Mouse (Mus musculus): ENCODE measurements around the gene Cdh4. TPM values are rescaled to one million over a fixed set of nuclear protein-coding genes. Genes with fewer than 3 reads are reported as not detected.

Cdh4 gene
- polyA plus RNA-seq, 1 experiment: not detected

DNA sequence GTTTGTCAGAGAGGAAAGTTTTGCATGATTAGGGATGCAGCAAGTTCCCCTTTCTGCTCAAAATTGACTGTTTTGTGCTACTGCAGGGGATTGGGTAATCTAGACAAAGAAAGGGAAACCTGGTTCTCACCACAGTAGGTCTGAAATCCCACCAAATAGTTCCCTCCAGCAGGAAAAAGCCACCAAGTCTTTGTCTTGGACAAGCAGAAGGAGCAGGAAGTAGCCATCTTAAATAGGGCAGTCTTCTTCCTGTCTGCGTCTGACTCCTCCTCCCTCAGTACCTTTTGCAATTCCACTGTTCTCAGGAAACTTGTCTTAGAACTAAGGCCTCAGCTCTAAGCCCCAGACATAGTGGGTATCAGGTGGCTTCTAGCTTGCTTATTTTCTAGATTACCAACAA is 360.2 kb downstream of the Cdh4 start:
- no peak for TF ChIP-seq GATA1 (IDR thresholded peaks at IDR 0.05; ENCODE audit: borderline replicate concordance, low read length)
- TF ChIP-seq FLI1 (IDR thresholded peaks at IDR 0.05; ENCODE audit: low read length): no peak
- no peaks in the 10 kb centered on the region for H3K27me3 ChIP-seq (replicated peaks)
- no peaks in the 10 kb centered on the region for H3K36me3 ChIP-seq (replicated peaks; ENCODE audit: low read length)
- H3K4me1 ChIP-seq: no peaks in the 10 kb centered on the region; the same call in 1 of the 2 replicates
- H3K4me3 ChIP-seq (replicated peaks): no peak overlapping the region
- H3K9me3 ChIP-seq: no peaks in the 10 kb centered on the region

DNA sequence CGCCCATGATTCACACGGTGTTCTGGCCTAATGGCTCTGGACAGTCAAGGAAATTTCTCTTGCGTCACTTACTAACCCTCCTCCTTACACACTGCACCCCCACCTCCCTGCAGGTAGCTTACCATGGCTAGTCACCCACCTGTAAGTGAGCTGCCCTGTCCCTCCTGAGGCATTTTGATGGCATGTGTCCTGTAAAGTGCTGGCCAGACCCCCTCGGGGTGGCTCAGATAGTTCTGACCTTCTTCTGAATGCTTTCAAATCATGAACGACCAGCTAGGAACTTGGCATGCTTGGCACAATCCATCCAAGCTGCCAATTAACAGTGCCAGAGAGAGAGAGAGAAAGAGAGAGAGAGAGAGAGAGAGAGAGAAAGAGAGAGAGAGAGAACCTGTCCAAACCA is 368.9 kb downstream of the Cdh4 start:
- no peaks in the 10 kb centered on the region for H3K36me3 ChIP-seq (replicated peaks; ENCODE audit: low read length)
- H3K4me3 ChIP-seq (replicated peaks): no peak overlapping the region
- 0 out of 2 replicates have a peak, but pooled peaks cover 2% of the 10 kb centered on the region for H3K9me3 ChIP-seq
- H3K27me3 ChIP-seq (replicated peaks): peaks cover 16% of the 10 kb centered on the region
- H3K4me1 ChIP-seq: no peaks in the 10 kb centered on the region
- TF ChIP-seq GATA1 (IDR thresholded peaks at IDR 0.05; ENCODE audit: borderline replicate concordance, low read length): no peak
- no peak for TF ChIP-seq FLI1 (IDR thresholded peaks at IDR 0.05; ENCODE audit: low read length)

DNA sequence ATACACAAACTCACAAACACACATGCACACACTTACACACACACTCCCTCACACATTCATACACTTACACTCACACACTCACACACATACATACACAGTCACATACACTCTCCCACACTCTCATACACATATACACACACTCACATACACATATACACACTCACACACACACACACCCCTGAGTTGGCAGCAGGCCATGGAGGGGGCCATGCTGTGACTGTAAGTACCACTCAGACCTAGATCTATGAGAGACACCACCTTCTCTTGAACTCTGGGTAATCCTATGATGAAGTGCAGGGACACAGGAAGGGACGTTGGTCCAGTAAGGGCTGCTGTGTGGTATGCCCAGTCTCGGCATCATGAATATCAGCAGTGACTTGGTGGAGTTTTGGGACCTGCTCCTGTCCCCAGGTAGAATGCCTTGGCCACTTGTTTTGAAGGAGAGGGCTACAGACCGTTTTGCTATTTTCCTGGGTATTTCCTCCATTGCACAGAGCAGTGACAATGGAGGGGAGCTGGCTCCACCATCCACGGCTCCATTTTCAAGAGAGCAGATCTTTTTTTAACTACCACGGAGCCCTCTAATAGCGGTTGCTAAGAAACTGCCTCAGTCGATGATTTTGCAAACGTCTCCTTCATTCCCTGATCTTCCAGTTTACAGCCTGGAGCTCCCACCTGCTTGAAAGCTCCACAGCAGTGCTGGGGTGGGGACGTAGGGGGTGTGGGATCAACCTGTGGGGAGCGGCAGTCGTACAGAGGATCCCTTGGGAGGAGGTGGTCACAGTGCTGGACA is 371.0 kb downstream of the Cdh4 start:
- Histone ChIP-seq H3K9me3 (0 out of 2 replicates have a peak, but pooled peaks cover 2% of the 10 kb centered on the region), H3K4me3 (replicated peaks) (no peak overlapping the region), H3K4me1 (no peaks in the 10 kb centered on the region), H3K27me3 (replicated peaks) (peaks cover 23% of the 10 kb centered on the region), H3K36me3 (replicated peaks; ENCODE audit: low read length) (no peaks in the 10 kb centered on the region)
- TF ChIP-seq GATA1 (IDR thresholded peaks at IDR 0.05; ENCODE audit: borderline replicate concordance, low read length) (no peak), FLI1 (IDR thresholded peaks at IDR 0.05; ENCODE audit: low read length) (no peak)

DNA sequence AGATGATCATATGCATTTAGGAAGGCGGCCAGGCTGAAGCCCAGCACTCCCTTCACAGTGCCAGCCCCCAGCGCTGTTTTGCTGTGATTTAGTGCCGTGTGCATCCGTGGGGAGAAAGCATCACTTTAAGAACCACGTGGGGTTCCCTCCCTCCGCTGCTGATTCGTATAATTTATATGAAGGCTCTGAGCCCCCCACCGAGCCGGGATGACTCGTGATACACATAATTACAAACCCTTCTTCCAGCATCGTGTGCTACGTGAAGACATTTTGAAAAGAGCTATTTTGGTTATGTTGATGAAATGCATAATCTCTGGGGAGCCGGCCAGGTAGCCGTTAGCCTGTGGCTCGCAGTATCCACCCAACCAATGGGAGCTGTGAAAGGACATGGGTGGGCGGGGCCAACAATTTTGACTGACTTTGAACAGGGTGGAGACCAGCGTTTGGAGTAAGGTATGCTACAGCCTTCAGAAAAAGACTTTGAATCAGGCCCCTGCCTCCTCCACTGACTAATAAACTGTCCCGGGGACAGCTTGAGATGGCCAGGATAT is 382.6 kb downstream of the Cdh4 start:
- no peaks in the 10 kb centered on the region for H3K9me3 ChIP-seq
- no peak overlapping the region for H3K4me3 ChIP-seq (replicated peaks)
- no peaks in the 10 kb centered on the region for H3K4me1 ChIP-seq
- peaks cover 36% of the 10 kb centered on the region for H3K27me3 ChIP-seq (replicated peaks)
- H3K36me3 ChIP-seq (replicated peaks; ENCODE audit: low read length): no peaks in the 10 kb centered on the region
- TF ChIP-seq GATA1 (IDR thresholded peaks at IDR 0.05; ENCODE audit: borderline replicate concordance, low read length): no peak
- TF ChIP-seq FLI1 (IDR thresholded peaks at IDR 0.05; ENCODE audit: low read length): no peak

DNA sequence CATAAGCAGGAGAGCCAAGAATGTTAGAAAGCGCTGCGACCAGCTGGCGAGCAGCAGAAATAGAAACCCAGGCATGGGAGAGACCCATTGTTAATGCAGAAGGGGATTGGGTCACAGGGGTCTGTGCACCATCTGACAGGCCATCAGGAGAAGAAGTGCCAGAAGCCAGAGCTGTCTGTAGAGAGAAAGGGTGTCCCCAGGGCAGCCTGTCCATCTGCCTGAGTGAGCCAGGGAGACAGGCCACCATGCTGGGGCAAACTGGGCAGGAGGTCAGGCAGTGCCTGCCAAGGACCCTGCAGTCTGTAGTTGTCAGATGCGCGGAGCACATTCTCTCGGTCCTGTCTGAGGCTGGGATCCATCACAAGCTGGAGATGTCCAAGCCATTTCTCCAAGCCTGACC is 386.7 kb downstream of the Cdh4 start:
- peaks cover 4% of the 10 kb centered on the region; the same call in 1 of the 2 replicates for H3K4me1 ChIP-seq
- H3K9me3 ChIP-seq: no peaks in the 10 kb centered on the region
- H3K4me3 ChIP-seq (replicated peaks): no peak overlapping the region
- H3K27me3 ChIP-seq (replicated peaks): peaks cover 29% of the 10 kb centered on the region
- TF ChIP-seq FLI1 (IDR thresholded peaks at IDR 0.05; ENCODE audit: low read length): no peak
- no peak for TF ChIP-seq GATA1 (IDR thresholded peaks at IDR 0.05; ENCODE audit: borderline replicate concordance, low read length)
- H3K36me3 ChIP-seq (replicated peaks; ENCODE audit: low read length): no peaks in the 10 kb centered on the region

DNA sequence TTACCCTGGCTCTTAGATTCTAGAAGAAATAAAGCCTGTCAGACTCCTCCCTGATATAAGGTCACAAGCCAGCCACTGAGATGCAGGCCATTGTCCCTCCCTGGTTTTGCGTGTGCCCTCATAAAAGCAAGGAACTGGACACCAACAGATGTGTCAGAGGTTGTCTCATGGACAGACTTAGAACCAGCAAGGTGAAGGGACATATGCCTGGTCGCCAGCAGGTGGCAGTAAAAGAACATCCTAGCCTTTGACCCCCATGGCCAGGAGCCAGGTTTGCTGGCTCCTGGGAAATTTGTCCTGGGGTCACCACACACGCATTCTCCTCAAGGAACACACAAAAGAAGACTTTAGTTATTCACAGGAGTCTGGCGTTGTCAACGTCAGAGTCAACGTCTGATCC is 387.7 kb downstream of the Cdh4 start:
- Histone ChIP-seq H3K4me3 (replicated peaks) (no peak overlapping the region), H3K27me3 (replicated peaks) (peaks cover 25% of the 10 kb centered on the region), H3K9me3 (no peaks in the 10 kb centered on the region), H3K36me3 (replicated peaks; ENCODE audit: low read length) (no peaks in the 10 kb centered on the region), H3K4me1 (peaks cover 4% of the 10 kb centered on the region; the same call in 1 of the 2 replicates)
- TF ChIP-seq GATA1 (IDR thresholded peaks at IDR 0.05; ENCODE audit: borderline replicate concordance, low read length): no peak

DNA sequence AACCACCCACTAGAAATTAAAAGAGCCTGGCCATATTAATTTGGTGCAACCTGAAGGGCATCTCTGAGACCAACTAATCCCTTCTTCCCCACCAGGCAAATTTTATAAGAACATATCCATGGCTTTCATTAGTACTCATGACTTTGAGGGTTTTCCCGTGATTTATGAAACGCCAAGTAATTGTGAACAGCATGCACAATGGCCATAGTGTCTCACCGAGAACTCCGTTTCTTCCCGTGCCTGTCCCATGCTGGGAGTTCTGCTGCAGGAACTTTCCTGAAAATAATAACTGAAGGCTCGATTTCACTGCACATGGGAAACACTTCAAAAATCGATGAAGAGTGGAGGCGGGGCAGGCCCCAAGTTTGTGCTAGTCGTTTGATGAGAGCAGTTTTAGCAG is 392.7 kb downstream of the Cdh4 start:
- Histone ChIP-seq H3K27me3 (replicated peaks) (peaks cover 25% of the 10 kb centered on the region), H3K4me1 (peaks cover 4% of the 10 kb centered on the region; the same call in 1 of the 2 replicates), H3K9me3 (peaks cover 1% of the 10 kb centered on the region; the same call in 1 of the 2 replicates), H3K36me3 (replicated peaks; ENCODE audit: low read length) (no peaks in the 10 kb centered on the region), H3K4me3 (replicated peaks) (no peak overlapping the region)
- no peak for TF ChIP-seq FLI1 (IDR thresholded peaks at IDR 0.05; ENCODE audit: low read length)
- no peak for TF ChIP-seq GATA1 (IDR thresholded peaks at IDR 0.05; ENCODE audit: borderline replicate concordance, low read length)

DNA sequence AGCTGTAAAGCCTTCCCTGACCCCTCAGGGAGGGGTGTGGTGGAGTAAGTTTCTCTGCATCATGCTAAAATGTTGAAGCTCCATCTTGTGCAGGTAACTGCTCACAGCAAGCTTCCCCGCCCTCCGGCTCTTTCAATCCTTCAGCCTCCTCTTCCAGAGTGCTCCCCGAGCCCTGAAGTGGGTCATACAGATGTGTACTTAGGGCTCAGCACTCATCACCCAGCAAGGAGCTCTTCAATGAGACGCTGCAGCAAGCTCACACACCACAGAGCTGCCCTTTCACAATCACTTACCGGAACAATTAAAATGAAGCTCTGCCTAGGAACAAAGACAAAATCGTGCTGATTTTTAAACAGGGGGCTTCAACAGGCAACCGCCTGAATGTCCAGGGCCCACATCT is 393.3 kb downstream of the Cdh4 start:
- no peak for TF ChIP-seq GATA1 (IDR thresholded peaks at IDR 0.05; ENCODE audit: borderline replicate concordance, low read length)
- TF ChIP-seq FLI1 (IDR thresholded peaks at IDR 0.05; ENCODE audit: low read length): no peak
- H3K4me3 ChIP-seq (replicated peaks): no peak overlapping the region
- no peaks in the 10 kb centered on the region for H3K36me3 ChIP-seq (replicated peaks; ENCODE audit: low read length)

DNA sequence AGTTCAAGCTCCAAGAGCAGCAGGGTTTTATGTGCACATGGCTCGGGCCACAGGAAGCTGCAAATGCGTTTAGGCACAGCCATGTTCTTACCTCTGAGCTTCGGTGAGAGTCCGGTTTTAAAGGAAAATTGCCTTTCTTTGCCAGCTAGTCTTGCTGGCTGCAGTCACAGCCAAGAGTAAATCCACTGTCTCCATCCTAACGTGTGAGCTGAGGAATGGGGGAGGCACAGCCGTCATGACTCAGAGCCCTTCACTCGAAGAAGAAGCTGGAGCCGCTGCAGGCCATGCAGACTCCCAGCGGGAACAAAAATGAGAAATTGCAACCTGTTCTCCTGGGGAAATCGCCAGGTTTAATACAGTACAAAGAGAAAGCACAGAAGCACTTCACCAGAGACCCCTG is 395.0 kb downstream of the Cdh4 start:
- H3K27me3 ChIP-seq (replicated peaks): peaks cover 31% of the 10 kb centered on the region

More for the DNA sequence above, 393.3 kb downstream of the Cdh4 start:
- Histone ChIP-seq H3K9me3 (peaks cover 8% of the 10 kb centered on the region), H3K27me3 (replicated peaks) (peaks cover 31% of the 10 kb centered on the region), H3K4me1 (peaks cover 3% of the 10 kb centered on the region; the same call in 1 of the 2 replicates)

DNA sequence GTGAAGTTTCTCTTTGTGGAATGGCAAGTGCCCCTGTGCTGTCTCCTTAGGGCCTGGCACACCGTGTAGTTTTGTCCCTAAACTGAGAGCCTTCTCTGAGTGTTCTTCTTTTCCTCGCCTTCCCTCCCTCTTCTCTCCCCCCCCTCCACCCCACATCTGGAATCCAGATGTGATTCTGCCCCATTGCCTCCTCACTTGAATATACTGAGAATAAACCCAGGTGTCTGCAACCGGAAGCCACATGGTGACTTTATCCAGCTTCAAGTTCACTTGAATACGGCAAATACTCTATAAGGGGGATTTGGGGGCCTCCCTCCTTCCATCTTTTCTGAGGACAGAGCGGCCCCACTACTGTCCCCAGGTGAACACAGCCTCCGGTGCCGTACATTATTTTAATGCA is 395.8 kb downstream of the Cdh4 start:
- no peak overlapping the region for H3K4me3 ChIP-seq (replicated peaks)
- H3K36me3 ChIP-seq (replicated peaks; ENCODE audit: low read length): no peaks in the 10 kb centered on the region
- no peaks in the 10 kb centered on the region; the same call in 1 of the 2 replicates for H3K4me1 ChIP-seq
- peaks cover 9% of the 10 kb centered on the region for H3K9me3 ChIP-seq
- peaks cover 26% of the 10 kb centered on the region for H3K27me3 ChIP-seq (replicated peaks)
- TF ChIP-seq GATA1 (IDR thresholded peaks at IDR 0.05; ENCODE audit: borderline replicate concordance, low read length) (no peak), FLI1 (IDR thresholded peaks at IDR 0.05; ENCODE audit: low read length) (no peak)

More for the DNA sequence above, 395.0 kb downstream of the Cdh4 start:
- no peak overlapping the region for H3K4me3 ChIP-seq (replicated peaks)
- H3K9me3 ChIP-seq: peaks cover 9% of the 10 kb centered on the region
- no peaks in the 10 kb centered on the region for H3K4me1 ChIP-seq
- no peaks in the 10 kb centered on the region for H3K36me3 ChIP-seq (replicated peaks; ENCODE audit: low read length)
- no peak for TF ChIP-seq GATA1 (IDR thresholded peaks at IDR 0.05; ENCODE audit: borderline replicate concordance, low read length)
- TF ChIP-seq FLI1 (IDR thresholded peaks at IDR 0.05; ENCODE audit: low read length): no peak
